Comparison of ENCODE assay signal across 8 mouse cellular contexts in genomic region chr4:47352061-47352661, GRCm38 (mm10). TPM values are rescaled to one million over a fixed set of nuclear protein-coding genes. Genes with fewer than 3 reads are reported as not detected.
DNase-seq lines count a peak whose midpoint lies in the region; ATAC-seq and TF ChIP-seq lines count a peak whose summit lies in the region.

No protein-coding gene starts in this region.

- no peak for TF ChIP-seq POLR2A in limb, embryonic 14.5 days (IDR thresholded peaks at IDR 0.05; ENCODE audit: borderline replicate concordance, extremely low read depth, insufficient read depth, insufficient read length)
- TF ChIP-seq POLR2A in testis, adult 2 months (IDR thresholded peaks at IDR 0.05; ENCODE audit: control insufficient read depth, low read depth, low read length): no peak

- H3K4me1 ChIP-seq in erythroblast, embryonic 14.5 days (ENCODE audit: control insufficient read depth): peaks cover 22% of the 10 kb centered on the region
- peaks cover 12% of the 10 kb centered on the region for H3K4me1 ChIP-seq in heart, embryonic 12.5 days (replicated peaks)
- peaks cover 35% of the 10 kb centered on the region for H3K4me1 ChIP-seq in kidney, embryonic 15.5 days
- H3K4me1 ChIP-seq in limb, embryonic 14.5 days (ENCODE audit: control insufficient read depth, insufficient read depth, low read length): peaks cover 29% of the 10 kb centered on the region
- H3K4me1 ChIP-seq in midbrain, postnatal 0 days (ENCODE audit: insufficient read depth, low read length): peaks cover 5% of the 10 kb centered on the region; the same call in 1 of the 2 replicates
- H3K4me1 ChIP-seq in testis, adult 2 months (ENCODE audit: control insufficient read depth, insufficient read depth, low read length): peaks cover 5% of the 10 kb centered on the region

- under 1% methylated on average over 32 of the region's 32 CpGs for WGBS in heart, embryonic 12.5 days
- WGBS in kidney, embryonic 15.5 days: under 1% methylated on average over 32 of the region's 32 CpGs
- WGBS in limb, embryonic 14.5 days: under 1% methylated on average over 30 of the region's 32 CpGs
- WGBS in midbrain, postnatal 0 days: under 1% methylated on average over 32 of the region's 32 CpGs

- peak overlapping the region; percentile 95 for H3K4me2 ChIP-seq in heart, embryonic 12.5 days
- peak overlapping the region; percentile 94 for H3K4me2 ChIP-seq in kidney, embryonic 15.5 days
- H3K4me2 ChIP-seq in limb, embryonic 14.5 days (replicated peaks; ENCODE audit: low read depth, low read length, severe bottlenecking): peak overlapping the region; percentile 95
- H3K4me2 ChIP-seq in midbrain, postnatal 0 days (ENCODE audit: low read depth, low read length, poor library complexity, severe bottlenecking): peak overlapping the region; percentile 96

- H3K27me3 ChIP-seq in erythroblast, embryonic 14.5 days (ENCODE audit: control insufficient read depth): peaks cover 61% of the 10 kb centered on the region
- H3K27me3 ChIP-seq in heart, embryonic 12.5 days (replicated peaks): no peaks in the 10 kb centered on the region
- H3K27me3 ChIP-seq in kidney, embryonic 15.5 days: no peaks in the 10 kb centered on the region
- H3K27me3 ChIP-seq in limb, embryonic 14.5 days (ENCODE audit: control insufficient read depth, insufficient read depth, low read length): no peaks in the 10 kb centered on the region
- no peaks in the 10 kb centered on the region for H3K27me3 ChIP-seq in midbrain, postnatal 0 days (ENCODE audit: insufficient read depth, low read length)
- H3K27me3 ChIP-seq in testis, adult 2 months (ENCODE audit: control insufficient read depth, insufficient read depth, low read length): no peaks in the 10 kb centered on the region

- H3K27ac ChIP-seq in heart, embryonic 12.5 days (ENCODE audit: poor library complexity, severe bottlenecking): 0 out of 2 replicates have a peak overlapping the region, but pooled peaks have one; percentile 26
- peak overlapping the region; percentile 90 for H3K27ac ChIP-seq in kidney, embryonic 15.5 days
- peak overlapping the region; percentile 82 for H3K27ac ChIP-seq in limb, embryonic 14.5 days (replicated peaks; ENCODE audit: low read depth, low read length)
- H3K27ac ChIP-seq in midbrain, postnatal 0 days (ENCODE audit: low read depth, low read length): no peak overlapping the region
- H3K27ac ChIP-seq in testis, adult 2 months (ENCODE audit: control insufficient read depth, insufficient read depth, low read depth, low read length): peak overlapping the region; percentile 55; the same call in 1 of the 2 replicates

- H3K9me3 ChIP-seq in erythroblast, embryonic 14.5 days (ENCODE audit: control insufficient read depth, low read length): no peaks in the 10 kb centered on the region
- no peaks in the 10 kb centered on the region for H3K9me3 ChIP-seq in heart, embryonic 12.5 days (replicated peaks)
- no peaks in the 10 kb centered on the region for H3K9me3 ChIP-seq in kidney, embryonic 15.5 days (replicated peaks)
- H3K9me3 ChIP-seq in limb, embryonic 14.5 days (ENCODE audit: control insufficient read depth, low read length): no peaks in the 10 kb centered on the region
- H3K9me3 ChIP-seq in midbrain, postnatal 0 days (ENCODE audit: low read length): no peaks in the 10 kb centered on the region

- H3K36me3 ChIP-seq in erythroblast, embryonic 14.5 days (ENCODE audit: control insufficient read depth): no peaks in the 10 kb centered on the region
- H3K36me3 ChIP-seq in heart, embryonic 12.5 days: no peaks in the 10 kb centered on the region
- no peaks in the 10 kb centered on the region for H3K36me3 ChIP-seq in kidney, embryonic 15.5 days
- H3K36me3 ChIP-seq in limb, embryonic 14.5 days (ENCODE audit: control insufficient read depth, insufficient read depth, low read length): no peaks in the 10 kb centered on the region
- H3K36me3 ChIP-seq in midbrain, postnatal 0 days (ENCODE audit: insufficient read depth, low read length): no peaks in the 10 kb centered on the region
- H3K36me3 ChIP-seq in testis, adult 2 months (ENCODE audit: control insufficient read depth, insufficient read depth, low read length): no peaks in the 10 kb centered on the region

- TF ChIP-seq CTCF in midbrain, postnatal 0 days (IDR thresholded peaks at IDR 0.05): no peak
- no peak for TF ChIP-seq CTCF in testis, adult 2 months (IDR thresholded peaks at IDR 0.05; ENCODE audit: control insufficient read depth, insufficient read depth, insufficient replicate concordance, low read depth, low read length)

- H3K4me3 ChIP-seq in erythroblast, embryonic 14.5 days (replicated peaks): peak overlapping the region; percentile 78
- peak overlapping the region; percentile 100 for H3K4me3 ChIP-seq in heart, embryonic 12.5 days
- peak overlapping the region; percentile 84 for H3K4me3 ChIP-seq in kidney, embryonic 15.5 days (replicated peaks)
- peak overlapping the region; percentile 97 for H3K4me3 ChIP-seq in limb, embryonic 14.5 days (replicated peaks; ENCODE audit: low read length)
- H3K4me3 ChIP-seq in midbrain, postnatal 0 days (ENCODE audit: low read depth, low read length): peak overlapping the region; percentile 88
- H3K4me3 ChIP-seq in testis, adult 2 months (ENCODE audit: control insufficient read depth, low read depth, low read length): peak overlapping the region; percentile 73

- H3K9ac ChIP-seq in heart, embryonic 12.5 days: peak overlapping the region; percentile 83
- H3K9ac ChIP-seq in kidney, embryonic 15.5 days: peak overlapping the region; percentile 70
- peak overlapping the region; percentile 68 for H3K9ac ChIP-seq in limb, embryonic 14.5 days (ENCODE audit: low read depth, low read length, severe bottlenecking)
- peak overlapping the region; percentile 87 for H3K9ac ChIP-seq in midbrain, postnatal 0 days (replicated peaks; ENCODE audit: low read length, poor library complexity, severe bottlenecking)

- peak; percentile 77 for DNase-seq in 416B (ENCODE audit: low read depth)
- peak; percentile 60 for DNase-seq in adrenal gland, postnatal 14 days
- DNase-seq in limb, embryonic 14.5 days (ENCODE audit: low spot score): peak; percentile 68
- peak; percentile 31 for DNase-seq in midbrain, postnatal 0 days (ENCODE audit: low spot score)

- no peak for ATAC-seq in heart, embryonic 12.5 days (ENCODE audit: insufficient number of reproducible peaks, low FRiP score)
- ATAC-seq in kidney, embryonic 15.5 days (replicated peaks; ENCODE audit: low FRiP score): no peak; the same call in none of the 2 replicates
- peak; percentile 10; the same call in 1 of the 2 replicates for ATAC-seq in limb, embryonic 14.5 days (ENCODE audit: low FRiP score, low read depth)
- no peak; the same call in 1 of the 2 replicates for ATAC-seq in midbrain, postnatal 0 days (ENCODE audit: low FRiP score)

RNA-seq across cellular contexts. Expression of gene Tgfbr1, which starts 0.9 kb away (rescaled TPM):
- 25.5 and 27.8 TPM in 2 replicates for total RNA-seq in adrenal gland, postnatal 14 days (2021)
- 0.01 and 0.03 TPM in 2 replicates for polyA plus RNA-seq in erythroblast, embryonic 14.5 days (2012)
- polyA plus RNA-seq in heart, embryonic 12.5 days (2016; fragmentation: Nextera tagmentation; extraction: Ambion mirVana): 51.7 and 54.7 TPM in 2 replicates
- 45.2 and 45.5 TPM in 2 replicates for polyA plus RNA-seq in kidney, embryonic 15.5 days (2015; fragmentation: Nextera tagmentation; extraction: Ambion mirVana)
- polyA plus RNA-seq in limb, embryonic 14.5 days (2012; rRNA removed): 35.1 and 38.0 TPM in 2 replicates
- 43.0 and 46.9 TPM in 2 replicates for polyA plus RNA-seq in limb, embryonic 14.5 days (2014; fragmentation: Nextera tagmentation; extraction: Ambion mirVana)
- 30.7 and 46.3 TPM in 2 replicates for total RNA-seq in midbrain, postnatal 0 days (2014; rRNA removed)
- 15.0 and 16.1 TPM in 2 replicates for polyA plus RNA-seq in midbrain, postnatal 0 days (2015; fragmentation: Nextera tagmentation; extraction: Ambion mirVana)
- polyA plus RNA-seq in testis, adult 2 months (2012; rRNA removed): 10.7 and 17.2 TPM in 2 replicates

Comparison
In these comparisons a context has a peak if more than half of its experiments do, and no peak if none do; other contexts are left out.
1. RNA of gene Tgfbr1, which starts 0.9 kb away (polyA plus RNA-seq): 51.7 to 54.7 TPM in heart, embryonic 12.5 days, 45.2 to 45.5 TPM in kidney, embryonic 15.5 days, 35.1 to 46.9 TPM in limb, embryonic 14.5 days, 10.7 to 17.2 TPM in testis, adult 2 months and 15.0 to 16.1 TPM in midbrain, postnatal 0 days; 0.01 to 0.03 TPM in erythroblast, embryonic 14.5 days; every median in the first group is over 10 times any median in the second.
2. Peak in every context shown above with its lines, with median percentiles within 50 percentile points of each other: DNase-seq, H3K4me3 ChIP-seq, H3K4me2 ChIP-seq and H3K9ac ChIP-seq.